Mouse (Mus musculus): Measurements from ENCODE around the gene Crhr1. TPM values are rescaled to one million over a fixed set of nuclear protein-coding genes. Genes with fewer than 3 reads are reported as not detected.

Crhr1 gene
- polyA plus RNA-seq, 1 experiment = not detected

DNA sequence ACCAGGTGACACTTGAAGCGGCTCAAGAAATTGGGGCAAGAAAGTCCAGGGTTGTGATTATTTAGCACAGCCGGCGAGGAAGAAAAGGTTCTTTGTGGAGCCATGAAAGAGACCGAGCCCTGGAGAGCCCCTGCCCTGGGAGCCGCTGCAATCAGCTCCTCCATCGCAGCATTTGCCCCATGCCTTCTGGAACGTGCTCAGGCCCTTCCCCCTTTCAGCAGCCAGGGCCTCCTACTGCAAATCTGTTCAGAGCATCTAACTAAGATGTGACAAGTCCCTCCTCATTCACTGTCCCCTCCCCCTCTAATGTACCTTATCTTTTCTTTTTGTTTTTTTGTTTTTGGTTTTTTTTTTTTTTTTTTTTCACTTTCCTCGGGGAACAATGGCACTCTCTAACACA lies 30.0 kb upstream of the Crhr1 start:
- WGBS = 44% methylated on average over 8 of the region's 8 CpGs
- no peaks in the 10 kb centered on the region for H3K4me1 ChIP-seq (ENCODE audit: control insufficient read depth, insufficient read depth, low read length)
- no peak for TF ChIP-seq CTCF (IDR thresholded peaks at IDR 0.05; ENCODE audit: control insufficient read depth, insufficient read depth, low read length)
- TF ChIP-seq POLR2A (IDR thresholded peaks at IDR 0.05; ENCODE audit: borderline replicate concordance, control insufficient read depth, low read depth, low read length) = no peak
- H3K27ac ChIP-seq (ENCODE audit: control insufficient read depth, insufficient read depth, low read depth, low read length, poor library complexity) = no peak overlapping the region
- no peak overlapping the region for H3K4me3 ChIP-seq (replicated peaks; ENCODE audit: control insufficient read depth, low read depth, low read length)

DNA sequence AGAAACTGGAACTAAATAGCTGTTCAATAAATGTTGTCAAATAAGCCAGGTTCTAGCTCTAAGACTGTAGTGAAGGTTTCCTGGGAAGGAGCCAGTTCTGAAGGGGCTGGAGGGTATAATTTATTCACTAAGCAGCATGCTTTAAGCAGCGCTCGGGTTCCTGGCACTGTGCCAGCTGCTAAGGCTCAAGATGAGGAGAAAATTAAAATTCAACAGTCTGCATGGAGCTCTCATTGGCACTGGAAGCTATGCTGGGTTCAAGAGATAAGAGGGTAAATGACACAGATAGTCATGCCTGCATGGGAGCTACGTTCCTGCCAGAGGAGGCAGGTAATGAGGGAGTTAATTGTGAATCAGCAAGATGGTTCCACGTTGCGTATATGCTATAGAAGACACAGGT lies 26.3 kb upstream of the Crhr1 start:
- H3K4me1 ChIP-seq (ENCODE audit: control insufficient read depth, insufficient read depth, low read length) = no peaks in the 10 kb centered on the region
- 69% methylated on average over 5 of the region's 5 CpGs for WGBS
- TF ChIP-seq POLR2A (IDR thresholded peaks at IDR 0.05; ENCODE audit: borderline replicate concordance, control insufficient read depth, low read depth, low read length) (no peak), CTCF (IDR thresholded peaks at IDR 0.05; ENCODE audit: control insufficient read depth, insufficient read depth, low read length) (no peak)

GRCm38 (mm10) chr11:104106969-104107368 lies 25.7 kb upstream of the Crhr1 start:
- TF ChIP-seq CTCF (IDR thresholded peaks at IDR 0.05; ENCODE audit: control insufficient read depth, insufficient read depth, low read length) (no peak), POLR2A (IDR thresholded peaks at IDR 0.05; ENCODE audit: borderline replicate concordance, control insufficient read depth, low read depth, low read length) (no peak)
- H3K27ac ChIP-seq (ENCODE audit: control insufficient read depth, insufficient read depth, low read depth, low read length, poor library complexity) = no peak overlapping the region
- H3K4me3 ChIP-seq (replicated peaks; ENCODE audit: control insufficient read depth, low read depth, low read length) = no peak overlapping the region
- WGBS = 66% methylated on average over 2 of the region's 2 CpGs
- no peaks in the 10 kb centered on the region for H3K4me1 ChIP-seq (ENCODE audit: control insufficient read depth, insufficient read depth, low read length)

More for the DNA sequence above, 26.3 kb upstream of the Crhr1 start:
- Histone ChIP-seq H3K27ac (ENCODE audit: control insufficient read depth, insufficient read depth, low read depth, low read length, poor library complexity) (no peak overlapping the region), H3K4me3 (replicated peaks; ENCODE audit: control insufficient read depth, low read depth, low read length) (no peak overlapping the region)

- no peak overlapping the region for H3K27ac ChIP-seq (ENCODE audit: control insufficient read depth, insufficient read depth, low read depth, low read length, poor library complexity)
- WGBS = 63% methylated on average over 1 of the region's 1 CpGs
- TF ChIP-seq POLR2A (IDR thresholded peaks at IDR 0.05; ENCODE audit: borderline replicate concordance, control insufficient read depth, low read depth, low read length) = no peak
- TF ChIP-seq CTCF (IDR thresholded peaks at IDR 0.05; ENCODE audit: control insufficient read depth, insufficient read depth, low read length) = no peak
- H3K4me1 ChIP-seq (ENCODE audit: control insufficient read depth, insufficient read depth, low read length) = no peaks in the 10 kb centered on the region
- no peak overlapping the region for H3K4me3 ChIP-seq (replicated peaks; ENCODE audit: control insufficient read depth, low read depth, low read length)
Measured at GRCm38 (mm10) chr11:104110366-104110765, 22.3 kb upstream of the Crhr1 start.

DNA sequence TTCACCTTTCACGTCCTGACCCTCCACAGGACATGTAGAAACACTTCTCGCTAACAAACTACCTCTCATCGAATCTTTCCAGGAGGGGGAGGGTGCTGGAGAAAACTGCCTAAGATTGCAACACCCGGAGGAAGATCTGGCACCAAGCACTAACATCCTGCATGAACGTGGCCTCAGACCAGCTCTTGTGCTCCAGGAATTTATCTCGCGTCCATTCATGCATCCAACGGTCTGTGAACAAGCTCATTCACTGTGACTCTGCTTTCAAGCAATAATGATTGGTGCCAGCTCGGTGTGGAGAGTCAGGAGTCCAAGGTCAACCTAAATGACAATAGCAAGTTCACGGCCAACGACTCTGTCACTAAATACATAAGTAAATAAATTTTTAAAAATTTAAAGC lies 20.8 kb upstream of the Crhr1 start:
- Histone ChIP-seq H3K4me3 (replicated peaks; ENCODE audit: control insufficient read depth, low read depth, low read length) (no peak overlapping the region), H3K27ac (ENCODE audit: control insufficient read depth, insufficient read depth, low read depth, low read length, poor library complexity) (no peak overlapping the region), H3K4me1 (ENCODE audit: control insufficient read depth, insufficient read depth, low read length) (no peaks in the 10 kb centered on the region)
- WGBS = 74% methylated on average over 11 of the region's 11 CpGs
- TF ChIP-seq CTCF (IDR thresholded peaks at IDR 0.05; ENCODE audit: control insufficient read depth, insufficient read depth, low read length) (no peak), POLR2A (IDR thresholded peaks at IDR 0.05; ENCODE audit: borderline replicate concordance, control insufficient read depth, low read depth, low read length) (no peak)

DNA sequence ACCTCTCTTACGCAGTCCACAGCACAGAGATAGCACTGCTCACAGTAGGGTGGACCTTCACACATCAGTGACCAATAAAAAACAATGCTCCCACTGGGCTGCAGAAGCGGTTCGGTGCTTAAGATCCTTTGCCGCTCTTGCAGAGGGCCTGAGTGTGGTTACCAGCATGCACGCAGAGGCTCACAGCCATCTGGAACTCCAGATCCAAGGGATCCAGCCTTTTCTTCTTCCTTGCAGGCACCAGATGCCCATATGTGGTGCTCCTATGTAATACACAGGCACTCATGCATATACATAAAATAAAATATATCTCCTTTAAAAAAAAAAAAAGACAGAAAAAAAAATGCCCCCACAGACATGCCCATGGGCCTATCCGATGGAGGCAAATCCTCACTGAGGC lies 19.0 kb upstream of the Crhr1 start:
- Histone ChIP-seq H3K27ac (ENCODE audit: control insufficient read depth, insufficient read depth, low read depth, low read length, poor library complexity) (no peak overlapping the region), H3K4me3 (replicated peaks; ENCODE audit: control insufficient read depth, low read depth, low read length) (no peak overlapping the region), H3K4me1 (ENCODE audit: control insufficient read depth, insufficient read depth, low read length) (no peaks in the 10 kb centered on the region)
- TF ChIP-seq CTCF (IDR thresholded peaks at IDR 0.05; ENCODE audit: control insufficient read depth, insufficient read depth, low read length) (no peak), POLR2A (IDR thresholded peaks at IDR 0.05; ENCODE audit: borderline replicate concordance, control insufficient read depth, low read depth, low read length) (no peak)
- 81% methylated on average over 6 of the region's 6 CpGs for WGBS

GRCm38 (mm10) chr11:104114690-104115089 lies 18.0 kb upstream of the Crhr1 start:
- no peak overlapping the region for H3K4me3 ChIP-seq (replicated peaks; ENCODE audit: control insufficient read depth, low read depth, low read length)
- H3K27ac ChIP-seq (ENCODE audit: control insufficient read depth, insufficient read depth, low read depth, low read length, poor library complexity) = no peak overlapping the region
- 8% methylated on average over 7 of the region's 7 CpGs for WGBS
- TF ChIP-seq CTCF (IDR thresholded peaks at IDR 0.05; ENCODE audit: control insufficient read depth, insufficient read depth, low read length) (no peak), POLR2A (IDR thresholded peaks at IDR 0.05; ENCODE audit: borderline replicate concordance, control insufficient read depth, low read depth, low read length) (no peak)
- H3K4me1 ChIP-seq (ENCODE audit: control insufficient read depth, insufficient read depth, low read length) = no peaks in the 10 kb centered on the region

DNA sequence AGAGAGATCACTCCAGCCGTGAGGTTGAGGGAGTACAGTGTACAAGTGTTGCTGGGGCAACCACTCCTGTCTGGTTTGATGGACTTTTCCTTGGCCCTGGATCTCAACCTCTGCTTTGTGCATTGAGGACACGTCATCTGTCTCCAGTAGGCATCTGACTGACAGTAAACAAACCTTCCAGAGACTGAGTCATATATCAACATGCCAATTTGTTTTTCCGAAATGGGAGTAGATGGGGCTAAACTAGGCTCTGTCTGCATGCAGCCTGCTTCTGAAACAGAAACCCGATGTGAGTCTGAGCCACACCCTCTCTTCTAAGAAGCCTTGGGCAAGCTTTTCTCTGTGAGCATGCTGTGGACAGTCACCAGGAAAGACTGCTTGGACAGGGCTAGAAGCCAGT lies 14.3 kb upstream of the Crhr1 start:
- 73% methylated on average over 4 of the region's 4 CpGs for WGBS
- Histone ChIP-seq H3K4me3 (replicated peaks; ENCODE audit: control insufficient read depth, low read depth, low read length) (no peak overlapping the region), H3K27ac (ENCODE audit: control insufficient read depth, insufficient read depth, low read depth, low read length, poor library complexity) (no peak overlapping the region), H3K4me1 (ENCODE audit: control insufficient read depth, insufficient read depth, low read length) (no peaks in the 10 kb centered on the region)
- TF ChIP-seq CTCF (IDR thresholded peaks at IDR 0.05; ENCODE audit: control insufficient read depth, insufficient read depth, low read length) (no peak), POLR2A (IDR thresholded peaks at IDR 0.05; ENCODE audit: borderline replicate concordance, control insufficient read depth, low read depth, low read length) (no peak)

DNA sequence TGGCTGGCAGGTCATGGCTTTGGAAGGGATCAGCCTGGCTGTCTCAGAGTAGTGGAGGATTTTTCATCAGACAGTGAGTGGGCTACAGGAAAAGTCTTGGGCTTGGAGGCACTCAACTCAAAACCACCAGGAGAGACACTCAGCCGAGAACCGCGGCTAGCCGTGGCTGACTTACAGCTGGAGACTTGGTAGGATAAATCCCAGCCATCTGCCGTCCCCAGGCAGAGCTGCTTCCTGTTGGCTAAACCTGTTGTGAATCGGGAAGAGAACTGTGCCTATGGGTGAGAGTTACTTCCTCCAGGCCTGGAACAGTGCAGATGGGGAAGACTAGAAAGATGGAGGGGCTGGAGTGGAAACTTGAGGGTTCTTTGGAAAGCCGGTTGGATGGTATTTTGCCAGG lies 9.7 kb upstream of the Crhr1 start:
- Histone ChIP-seq H3K4me1 (ENCODE audit: control insufficient read depth, insufficient read depth, low read length) (no peaks in the 10 kb centered on the region), H3K4me3 (replicated peaks; ENCODE audit: control insufficient read depth, low read depth, low read length) (no peak overlapping the region), H3K27ac (ENCODE audit: control insufficient read depth, insufficient read depth, low read depth, low read length, poor library complexity) (no peak overlapping the region)
- WGBS = 44% methylated on average over 7 of the region's 7 CpGs
- TF ChIP-seq CTCF (IDR thresholded peaks at IDR 0.05; ENCODE audit: control insufficient read depth, insufficient read depth, low read length) (no peak), POLR2A (IDR thresholded peaks at IDR 0.05; ENCODE audit: borderline replicate concordance, control insufficient read depth, low read depth, low read length) (no peak)

All from bone marrow, adult 2 months (tissue).